Mouse (Mus musculus) macrophage (primary cell): ENCODE measurements around the gene Crabp2. TPM values are rescaled to one million over a fixed set of nuclear protein-coding genes. Genes with fewer than 3 reads are reported as not detected.
A peak's percentile ranks its signal among the peaks of the same experiment; 100 is the strongest.

ENCODE experiments used
- H3K27ac ChIP-seq: fragments of 350-480 bp; formaldehyde crosslinking; 2 replicates; pipeline ENCODE4 v1.9.0; 2021
- H3K36me3 ChIP-seq: fragments of 350-480 bp; formaldehyde crosslinking; 2 replicates; pipeline ENCODE4 v1.9.0; 2021; ENCODE audit errors: inconsistent target
- H3K4me3 ChIP-seq: fragments of 350-480 bp; formaldehyde crosslinking; 2 replicates; pipeline ENCODE4 v1.9.0; 2021; ENCODE audit errors: inconsistent target
- H3K79me2 ChIP-seq: fragments of 350-480 bp; formaldehyde crosslinking; 2 replicates; pipeline ENCODE4 v1.9.0; 2021; ENCODE audit errors: inconsistent target
- WGBS: methylation state at CpG from one replicate; pipeline ENCODE4 v1.1.7; 2026; ENCODE audit warnings: inconsistent platforms; ENCODE audit not compliant: missing documents; 5-methylcytosine and 5-hydroxymethylcytosine counted together
- polyA plus RNA-seq: library from polyadenylated mRNA; stranded (reverse); fragments of 250-400 nt; gene quantifications from 3 replicates; pipeline ENCODE4 v1.2.4, GENCODE M21; 2018; ENCODE audit warnings: inconsistent platforms

The Crabp2 gene
- polyA plus RNA-seq, 1 experiment from 2014 or later, result not detected

DNA sequence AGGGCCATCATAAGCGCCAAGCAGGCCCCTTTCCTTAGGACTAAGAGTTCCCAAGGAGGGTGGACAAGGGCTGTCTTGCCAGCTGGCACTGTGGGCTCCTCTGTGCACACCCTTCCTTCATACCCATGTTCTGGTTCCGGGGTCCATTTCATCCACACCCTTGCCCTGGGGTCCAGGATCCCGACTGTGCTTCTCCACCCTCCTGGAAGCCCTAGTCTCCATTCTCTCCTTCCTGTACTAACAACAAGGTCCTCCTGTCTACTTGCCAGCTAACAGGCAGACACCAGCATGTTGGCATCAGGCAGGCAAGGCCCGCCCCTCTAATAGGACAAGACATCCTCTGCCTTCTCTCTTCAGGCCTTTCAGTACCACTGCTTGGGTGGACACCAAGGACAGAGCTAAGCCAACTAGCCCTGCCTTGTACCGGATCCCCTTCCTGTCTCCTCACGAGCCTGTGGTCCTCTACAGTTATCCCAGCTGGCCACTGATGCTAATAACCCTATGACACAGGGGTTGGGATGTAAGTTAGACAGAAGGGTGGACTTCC, 32.8 kb downstream of the Crabp2 start:
- 96% methylated on average over 6 of the region's 6 CpGs for WGBS
- H3K36me3 ChIP-seq, result no peaks in the 10 kb centered on the region
- no peaks in the 10 kb centered on the region for H3K79me2 ChIP-seq
- H3K4me3 ChIP-seq, result no peak overlapping the region
- H3K27ac ChIP-seq, result no peak overlapping the region

DNA sequence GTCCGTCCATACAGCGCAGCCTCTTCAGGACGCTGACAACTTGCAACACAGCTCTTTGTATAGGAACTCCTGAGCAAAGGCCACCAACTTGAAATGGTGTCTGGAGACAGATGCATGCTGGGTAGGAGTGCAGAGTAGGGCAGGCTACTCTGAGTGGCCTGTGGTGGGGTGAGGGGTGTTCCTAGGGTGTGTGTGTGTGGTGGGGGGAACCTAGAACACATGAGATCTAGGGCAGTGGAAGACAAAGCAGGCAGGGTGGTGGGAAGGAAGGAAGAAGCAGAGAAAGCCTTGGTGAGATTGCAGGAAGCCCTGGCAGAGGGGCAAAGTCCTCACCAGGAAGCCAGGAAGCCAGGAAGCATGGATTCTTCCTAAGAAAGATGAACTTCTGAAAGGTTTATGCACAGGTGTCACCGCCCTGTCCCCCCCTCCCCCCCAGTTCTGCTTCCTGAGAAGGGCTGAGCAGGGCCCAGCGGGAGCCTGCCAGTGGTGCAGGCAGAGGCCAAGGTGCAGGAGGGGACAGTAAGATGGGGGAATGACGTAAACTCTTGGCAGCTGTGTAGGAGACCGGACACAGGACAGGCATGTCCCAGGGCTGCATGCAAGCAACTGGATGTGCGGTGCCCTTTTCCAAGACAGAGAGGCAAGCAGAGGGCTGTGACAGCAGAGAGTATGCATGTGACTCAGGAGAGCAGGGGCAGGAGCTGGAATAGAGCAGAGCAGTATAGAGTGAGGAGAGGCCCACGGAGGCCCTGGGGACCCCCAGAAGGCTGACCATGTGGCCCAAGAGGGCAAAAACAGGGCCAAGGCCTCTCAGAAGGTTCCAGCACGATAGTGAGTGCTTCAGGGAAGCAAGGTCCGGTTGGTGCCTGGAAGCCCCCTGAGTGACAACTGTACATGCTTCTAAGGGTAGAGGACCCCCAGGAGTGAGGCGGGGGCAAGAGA, 33.7 kb downstream of the Crabp2 start:
- Histone ChIP-seq H3K4me3 (no peak overlapping the region), H3K27ac (peak overlapping the region; percentile 71)
- WGBS, result 64% methylated on average over 12 of the region's 12 CpGs

DNA sequence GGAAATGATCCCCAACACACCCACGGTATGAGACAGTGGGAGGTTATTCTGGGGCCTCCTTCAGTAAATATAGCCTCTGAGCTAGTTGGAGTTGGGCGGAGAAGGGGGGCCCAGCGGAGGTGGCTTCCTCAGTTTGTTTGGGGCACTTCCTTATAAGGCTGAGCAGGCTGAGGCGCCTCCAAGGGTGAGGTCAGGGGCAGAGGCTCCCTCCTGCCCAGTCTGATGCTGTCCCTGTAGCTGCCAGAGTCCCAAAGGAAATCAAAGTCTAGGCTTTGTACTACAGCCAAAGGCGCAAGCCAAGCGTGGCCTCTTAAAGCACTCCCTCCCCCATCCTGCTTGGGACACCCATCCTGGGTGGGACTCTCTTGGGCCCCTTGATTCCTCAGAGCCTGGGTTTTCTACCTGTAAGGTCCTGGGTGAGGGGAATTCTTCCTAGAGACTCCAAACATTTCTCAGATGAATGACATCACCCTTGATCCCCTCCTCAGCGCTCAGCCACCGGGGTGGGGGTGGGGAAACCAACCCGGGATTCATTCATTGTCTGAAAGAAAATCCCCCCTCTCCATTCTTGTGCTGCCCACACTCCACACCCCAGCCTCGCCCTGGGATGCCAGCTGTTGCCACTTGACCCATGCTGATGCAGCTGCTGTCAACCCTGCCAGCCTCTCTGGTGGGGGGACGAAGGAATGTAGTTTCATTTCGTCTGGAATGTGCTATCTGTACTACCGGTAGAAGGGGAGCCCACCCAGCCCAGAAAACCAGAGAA, 34.6 kb downstream of the Crabp2 start:
- H3K36me3 ChIP-seq, result no peaks in the 10 kb centered on the region
- no peak overlapping the region for H3K4me3 ChIP-seq
- WGBS, result 33% methylated on average over 13 of the region's 13 CpGs
- no peaks in the 10 kb centered on the region for H3K79me2 ChIP-seq
- peak overlapping the region; percentile 71 for H3K27ac ChIP-seq

More for the DNA sequence above, 33.7 kb downstream of the Crabp2 start:
- no peaks in the 10 kb centered on the region for H3K79me2 ChIP-seq
- H3K36me3 ChIP-seq, result no peaks in the 10 kb centered on the region

DNA sequence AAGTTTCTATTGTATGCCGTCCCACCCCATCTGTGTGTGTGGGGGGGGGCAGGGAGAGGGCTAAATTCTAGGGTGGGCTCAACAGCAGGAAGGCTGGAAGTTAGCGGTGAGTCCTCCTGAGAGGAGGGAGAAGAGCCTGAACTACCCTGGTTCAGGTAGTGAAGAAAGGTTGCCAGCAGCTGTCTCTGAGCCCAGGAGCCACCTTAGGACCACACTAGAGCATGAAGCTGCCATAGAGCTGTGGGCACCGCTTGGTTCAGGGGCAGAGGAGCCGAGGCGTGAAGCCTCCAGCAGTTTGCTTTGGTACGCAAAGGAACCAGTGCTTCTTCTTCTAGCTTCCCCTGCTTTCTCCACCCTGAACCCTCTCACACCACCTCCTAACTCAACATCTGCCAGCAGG, 35.2 kb downstream of the Crabp2 start:
- Histone ChIP-seq H3K4me3 (no peak overlapping the region), H3K36me3 (no peaks in the 10 kb centered on the region), H3K27ac (peak overlapping the region; percentile 71; the same call in 1 of the 2 replicates), H3K79me2 (no peaks in the 10 kb centered on the region)
- 90% methylated on average over 6 of the region's 6 CpGs for WGBS

DNA sequence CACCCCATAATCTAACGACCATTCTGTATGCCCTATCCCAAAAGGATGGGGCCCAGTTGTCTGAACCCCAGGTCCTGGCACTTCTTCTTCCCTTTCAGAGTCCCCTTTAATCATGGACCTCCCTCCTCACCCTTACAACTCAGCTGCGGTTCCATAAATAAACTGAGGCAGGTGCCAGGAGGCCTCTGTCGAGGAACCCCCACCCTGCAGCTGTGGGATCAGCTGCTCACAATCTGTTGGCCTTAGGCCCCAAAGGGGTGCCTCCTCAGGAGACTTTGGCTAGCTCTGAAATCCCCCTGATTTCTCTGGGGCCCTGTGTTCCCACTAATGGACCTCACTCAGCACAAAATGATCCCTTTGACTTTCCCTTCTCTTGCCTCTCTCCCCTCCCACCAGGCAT, 35.6 kb downstream of the Crabp2 start:
- Histone ChIP-seq H3K27ac (no peak overlapping the region), H3K36me3 (no peaks in the 10 kb centered on the region), H3K4me3 (no peak overlapping the region), H3K79me2 (no peaks in the 10 kb centered on the region)
- WGBS, result 62% methylated on average over 3 of the region's 3 CpGs

DNA sequence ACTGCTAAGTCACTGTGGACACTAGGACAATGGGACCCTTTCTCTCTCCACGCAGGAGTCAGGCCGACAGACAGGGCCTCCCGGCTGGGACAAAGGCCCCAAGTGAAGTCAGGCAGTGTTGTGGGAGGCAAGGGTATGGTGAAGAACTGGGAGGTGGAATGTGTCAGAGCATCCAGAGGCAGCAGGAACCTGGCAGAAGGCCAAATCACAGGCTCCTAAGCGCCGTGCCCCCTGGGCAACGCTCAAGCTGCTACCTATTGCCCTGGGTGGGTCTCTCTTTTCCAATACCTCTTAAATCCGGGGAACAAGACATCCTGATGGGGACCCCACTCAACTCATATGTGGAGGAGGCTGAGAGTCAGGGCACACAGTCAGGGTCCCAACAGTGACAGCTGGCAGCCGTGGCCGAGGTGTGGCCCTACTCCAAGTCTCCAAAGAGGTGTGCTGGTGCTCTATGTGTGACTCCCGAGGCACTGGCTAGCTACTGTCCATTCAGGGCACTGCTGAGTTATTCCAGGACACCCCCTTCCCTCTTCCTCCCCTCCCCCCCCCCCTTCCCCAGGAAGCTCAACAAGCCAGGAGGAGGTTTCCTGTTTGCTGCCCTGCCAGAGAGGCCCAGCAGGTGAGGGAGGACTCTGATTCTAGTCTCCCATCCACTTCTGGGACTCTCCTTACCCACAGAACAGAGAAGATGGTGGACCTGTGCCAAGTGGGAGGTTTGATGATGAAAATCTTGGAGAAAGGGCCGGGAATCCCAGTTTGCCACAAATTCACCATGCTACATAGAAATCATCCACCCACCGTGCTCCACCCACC, 37.2 kb downstream of the Crabp2 start:
- no peak overlapping the region for H3K27ac ChIP-seq
- WGBS, result 78% methylated on average over 12 of the region's 12 CpGs

DNA sequence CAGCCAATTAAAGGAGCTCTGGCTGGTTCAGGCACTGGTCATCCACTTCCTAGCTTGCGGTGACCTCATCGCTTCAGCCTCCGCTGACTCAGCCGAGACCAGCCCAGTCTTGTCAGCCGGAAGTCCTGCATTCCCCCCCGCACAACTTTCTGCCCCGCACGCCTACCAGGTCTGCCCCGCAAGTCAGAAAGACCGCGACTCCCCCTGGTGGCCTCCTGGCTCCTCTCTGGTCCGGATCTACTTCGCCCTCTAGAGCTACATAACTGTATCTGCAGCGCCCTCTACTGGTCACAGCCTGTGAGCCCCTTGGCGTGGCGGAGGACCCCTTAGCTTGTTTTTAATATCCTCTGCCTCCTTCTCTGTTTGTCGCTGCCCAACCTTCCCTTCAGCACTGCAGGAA, 38.4 kb downstream of the Crabp2 start:
- WGBS, result 0% methylated on average over 17 of the region's 17 CpGs
- Histone ChIP-seq H3K4me3 (peak overlapping the region; percentile 8; the same call in 1 of the 2 replicates), H3K36me3 (no peaks in the 10 kb centered on the region), H3K79me2 (no peaks in the 10 kb centered on the region), H3K27ac (no peak overlapping the region)

More for the DNA sequence above, 37.2 kb downstream of the Crabp2 start:
- Histone ChIP-seq H3K4me3 (no peak overlapping the region), H3K79me2 (no peaks in the 10 kb centered on the region), H3K36me3 (no peaks in the 10 kb centered on the region)

DNA sequence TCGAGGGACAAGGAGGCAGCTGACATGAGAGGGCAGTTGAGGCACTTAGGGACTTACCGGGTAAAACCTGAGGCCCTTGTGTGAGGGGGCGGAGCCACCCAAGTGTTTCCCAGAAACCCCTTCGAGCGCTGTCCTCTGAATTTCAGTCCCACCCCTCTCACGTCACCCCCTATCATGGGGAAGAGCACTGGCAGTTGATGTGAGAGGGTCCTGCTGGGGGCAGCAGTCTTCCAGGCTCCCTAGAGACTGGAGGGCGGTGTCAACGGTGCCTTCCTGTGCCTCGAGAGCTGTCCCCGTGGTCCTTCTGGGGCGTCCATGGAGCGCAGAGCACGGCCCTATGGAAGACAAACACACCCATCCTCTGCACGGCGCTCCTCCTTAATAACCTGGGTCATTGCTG, 39.2 kb downstream of the Crabp2 start:
- peak overlapping the region; percentile 8; the same call in 1 of the 2 replicates for H3K4me3 ChIP-seq
- H3K36me3 ChIP-seq, result no peaks in the 10 kb centered on the region
- no peak overlapping the region for H3K27ac ChIP-seq
- H3K79me2 ChIP-seq, result no peaks in the 10 kb centered on the region
- WGBS, result 3% methylated on average over 15 of the region's 15 CpGs

DNA sequence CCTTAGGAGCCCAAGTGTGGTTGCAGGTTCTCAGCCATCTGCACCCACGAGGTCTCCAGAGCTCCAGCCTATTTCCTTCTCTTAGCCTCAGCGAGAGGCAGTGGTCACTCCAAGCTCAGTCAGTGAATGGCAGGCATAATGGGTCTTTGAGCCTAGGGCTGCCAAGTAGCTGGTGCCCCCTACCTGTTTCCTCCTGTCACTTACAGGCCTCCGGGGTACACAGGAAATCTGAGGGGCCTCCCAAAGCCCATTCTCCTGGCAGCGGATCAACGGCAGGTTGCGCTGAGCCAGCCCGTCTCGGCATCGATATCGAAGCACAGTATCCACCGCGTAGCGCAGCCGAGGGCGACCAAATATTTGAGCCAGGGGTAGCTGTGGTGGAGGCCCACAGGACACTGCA, 39.6 kb downstream of the Crabp2 start:
- WGBS, result 9% methylated on average over 15 of the region's 15 CpGs
- Histone ChIP-seq H3K4me3 (peak overlapping the region; percentile 8; the same call in 1 of the 2 replicates), H3K79me2 (no peaks in the 10 kb centered on the region)

DNA sequence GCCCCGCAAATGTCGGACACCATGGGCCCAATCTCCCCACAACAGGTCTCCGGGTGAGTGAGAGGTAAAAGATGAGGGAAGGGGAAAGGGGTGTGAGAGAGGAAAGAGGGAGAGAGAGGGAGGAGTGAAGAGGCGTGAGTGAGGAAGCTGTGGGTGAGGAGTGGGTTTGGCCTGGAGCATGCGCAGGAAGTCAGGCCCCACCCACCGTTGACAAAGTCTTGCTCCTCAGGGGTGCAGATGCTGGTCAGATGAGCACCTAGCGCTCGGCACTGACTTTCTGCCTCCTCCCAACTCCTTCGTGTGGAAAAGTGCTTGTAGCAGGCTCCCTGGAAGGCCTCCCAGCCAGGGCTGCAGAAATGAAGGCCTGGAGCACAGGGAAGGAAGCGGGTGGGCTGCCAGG, 41.5 kb downstream of the Crabp2 start:
- 36% methylated on average over 9 of the region's 10 CpGs for WGBS
- Histone ChIP-seq H3K36me3 (no peaks in the 10 kb centered on the region), H3K4me3 (no peak overlapping the region), H3K79me2 (no peaks in the 10 kb centered on the region), H3K27ac (no peak overlapping the region)

More for the DNA sequence above, 39.6 kb downstream of the Crabp2 start:
- no peaks in the 10 kb centered on the region for H3K36me3 ChIP-seq
- H3K27ac ChIP-seq, result no peak overlapping the region

DNA sequence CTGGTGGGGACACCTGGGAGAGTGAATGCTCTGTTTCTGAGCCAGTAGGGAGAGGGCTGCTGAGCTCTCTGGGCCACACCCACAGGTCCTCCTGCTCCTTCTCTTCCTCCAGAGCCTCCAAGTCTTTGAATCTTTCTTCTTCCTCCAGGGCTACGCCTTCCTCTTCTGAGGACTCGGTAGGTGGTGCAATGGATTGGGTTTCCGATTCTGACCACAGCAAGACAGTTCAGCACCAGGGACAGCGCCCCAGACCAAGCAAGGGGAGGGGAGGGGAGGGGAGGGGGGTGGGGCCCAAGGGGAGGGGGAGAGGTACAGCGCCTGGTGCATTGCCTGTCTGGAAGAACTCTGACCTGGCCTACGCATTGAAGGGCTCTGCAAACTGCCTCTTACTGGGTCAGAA, 45.0 kb downstream of the Crabp2 start:
- no peaks in the 10 kb centered on the region for H3K36me3 ChIP-seq
- H3K27ac ChIP-seq, result no peak overlapping the region
- no peaks in the 10 kb centered on the region for H3K79me2 ChIP-seq
- no peak overlapping the region for H3K4me3 ChIP-seq
- 0% methylated on average over 4 of the region's 6 CpGs for WGBS

DNA sequence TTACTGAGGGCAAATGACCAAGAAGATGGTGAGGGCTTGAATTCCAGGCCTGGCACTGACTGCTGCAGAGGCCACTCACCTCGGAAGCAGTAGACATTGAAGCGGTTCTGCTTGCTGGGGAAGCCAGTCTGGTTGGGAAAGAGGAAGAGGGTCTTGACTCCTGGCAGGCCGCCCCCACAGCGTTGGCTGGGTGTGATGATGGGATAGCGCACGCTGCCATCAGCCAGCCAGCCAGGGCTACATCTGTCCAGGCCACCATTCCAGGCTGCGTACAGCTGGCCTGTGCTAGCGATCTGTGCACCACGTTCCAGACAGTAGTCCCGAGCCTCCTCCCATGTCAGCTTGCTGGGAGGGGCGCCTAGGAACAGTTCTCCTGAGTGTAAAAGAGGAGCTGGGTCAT, 46.9 kb downstream of the Crabp2 start:
- WGBS, result 31% methylated on average over 11 of the region's 11 CpGs
- no peak overlapping the region for H3K4me3 ChIP-seq
- H3K36me3 ChIP-seq, result no peaks in the 10 kb centered on the region
- no peaks in the 10 kb centered on the region for H3K79me2 ChIP-seq
- H3K27ac ChIP-seq, result no peak overlapping the region

DNA sequence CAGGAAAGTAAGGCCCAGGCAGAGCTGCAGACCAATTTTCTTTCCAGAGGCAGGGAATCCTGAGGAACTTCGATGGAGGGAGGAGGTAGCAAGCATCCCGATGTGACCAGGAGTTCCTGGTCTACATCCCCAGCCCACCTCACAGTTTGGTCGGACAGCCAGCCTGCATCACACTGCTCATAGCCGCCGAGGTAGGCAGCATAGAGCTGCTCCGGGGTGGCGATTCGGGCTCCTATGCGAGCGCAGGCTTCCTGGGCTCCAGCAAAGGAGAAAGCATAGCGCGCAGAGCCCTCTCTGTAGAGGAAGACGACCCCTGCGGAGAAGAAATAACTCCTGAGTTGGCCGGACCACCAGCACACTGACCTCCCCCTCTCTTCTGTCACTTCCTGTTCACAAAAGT, 47.9 kb downstream of the Crabp2 start:
- 8% methylated on average over 15 of the region's 15 CpGs for WGBS
- Histone ChIP-seq H3K79me2 (no peaks in the 10 kb centered on the region), H3K36me3 (no peaks in the 10 kb centered on the region), H3K27ac (no peak overlapping the region), H3K4me3 (no peak overlapping the region)

DNA sequence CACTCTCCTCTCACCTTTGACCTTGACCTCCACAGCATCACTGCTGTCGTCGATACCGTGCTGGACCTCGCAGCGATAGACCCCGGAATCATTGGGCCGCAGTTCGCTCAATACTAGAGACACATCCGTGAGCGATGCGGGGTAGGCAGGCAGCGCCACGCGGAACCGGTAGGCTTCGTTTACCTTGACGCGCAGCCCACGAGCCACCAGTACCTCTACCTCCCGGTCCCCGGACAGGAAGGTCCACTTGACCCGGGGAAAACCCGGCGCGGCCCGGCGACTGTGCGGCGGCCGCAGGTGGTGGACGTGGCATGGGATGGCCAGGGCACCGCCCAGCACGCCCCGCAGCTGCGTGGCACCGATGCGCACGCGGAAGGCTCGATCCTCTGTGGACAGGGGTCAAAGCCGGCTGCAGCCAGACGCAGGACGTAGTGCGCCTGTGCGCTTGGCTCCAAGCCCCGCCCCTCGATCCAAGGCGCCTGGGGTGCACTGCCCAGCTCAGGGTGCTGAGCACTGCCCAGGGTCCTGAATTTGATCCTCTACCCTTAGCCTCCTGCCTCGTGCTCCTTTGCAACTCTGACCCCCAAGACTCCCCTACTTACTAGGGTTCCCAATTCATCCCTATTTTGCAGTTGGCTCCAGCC, 48.6 kb downstream of the Crabp2 start:
- no peaks in the 10 kb centered on the region for H3K36me3 ChIP-seq
- no peak overlapping the region for H3K27ac ChIP-seq
- WGBS, result 3% methylated on average over 49 of the region's 49 CpGs
- no peak overlapping the region for H3K4me3 ChIP-seq
- H3K79me2 ChIP-seq, result no peaks in the 10 kb centered on the region
